Mouse (Mus musculus): ENCODE data around the gene Unc80.
A peak's percentile ranks its signal among the peaks of the same experiment; 100 is the strongest.

Unc80 gene

DNA sequence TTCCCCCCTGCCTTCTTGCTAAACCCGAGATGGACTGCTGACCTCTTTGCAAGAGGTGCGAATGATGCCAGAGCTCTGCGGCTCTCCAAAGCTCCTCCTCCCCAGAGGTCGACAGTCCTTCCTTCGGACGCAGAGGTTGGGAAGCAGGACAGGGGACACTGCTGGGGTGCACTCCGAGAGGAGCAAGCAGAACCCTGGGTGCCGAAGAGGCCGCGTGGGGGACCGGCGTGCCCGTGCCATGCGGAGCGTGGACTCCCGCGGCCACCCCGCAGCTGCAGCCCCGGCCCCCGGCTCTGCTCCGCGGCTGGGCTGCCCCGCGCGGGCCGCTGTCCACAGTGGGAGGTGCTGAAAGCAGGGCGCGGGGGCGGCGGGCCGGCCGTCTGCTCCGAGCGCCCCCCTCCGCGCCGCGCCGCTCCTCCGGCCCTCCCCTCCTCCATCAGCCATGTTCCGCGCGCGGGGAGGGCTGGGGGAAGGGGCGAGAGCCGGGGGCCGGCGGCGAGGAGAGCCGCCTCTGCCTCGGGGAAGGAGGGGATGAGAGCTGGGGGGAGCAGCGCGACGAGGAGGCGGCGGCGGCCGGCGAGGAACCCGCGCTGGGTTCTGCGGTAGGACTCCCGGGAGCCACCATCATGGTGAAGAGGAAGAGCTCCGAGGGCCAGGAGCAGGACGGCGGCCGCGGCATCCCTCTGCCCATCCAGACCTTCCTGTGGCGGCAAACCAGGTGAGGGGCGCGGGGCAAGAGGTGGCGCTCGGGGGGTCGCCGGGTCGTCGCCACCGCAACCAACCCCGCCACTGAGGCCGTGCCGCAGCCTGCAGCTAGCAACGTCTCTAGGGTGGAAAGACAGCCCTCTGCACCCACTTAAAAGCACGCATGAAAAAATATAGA is at the start of gene Unc80:
Gene Unc80 (plus strand): TSS at position 547 of the 883 bp plus-strand sequence.
- DNase-seq, result peak; percentile 73 to 83

DNA sequence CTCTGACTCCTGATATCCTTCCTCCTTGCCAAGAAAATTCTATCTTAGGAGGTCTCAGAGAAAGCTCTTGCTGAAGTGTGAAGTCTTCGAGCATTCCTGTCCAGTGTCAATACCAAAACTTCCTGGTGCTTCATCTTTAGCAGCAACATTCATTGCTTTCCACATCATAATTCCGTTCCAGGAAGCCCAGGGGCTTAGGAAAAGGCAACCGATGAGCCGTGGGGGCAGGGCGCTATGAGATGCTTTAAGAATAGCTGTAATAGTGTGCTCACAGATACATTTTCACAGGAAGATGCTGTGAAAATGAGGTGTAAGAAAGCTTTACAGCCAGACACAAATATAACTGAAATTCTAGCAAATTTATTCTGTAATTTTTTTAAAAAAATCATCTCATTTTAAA is 42.1 kb upstream of the Unc80 start:
- no peak for DNase-seq

DNA sequence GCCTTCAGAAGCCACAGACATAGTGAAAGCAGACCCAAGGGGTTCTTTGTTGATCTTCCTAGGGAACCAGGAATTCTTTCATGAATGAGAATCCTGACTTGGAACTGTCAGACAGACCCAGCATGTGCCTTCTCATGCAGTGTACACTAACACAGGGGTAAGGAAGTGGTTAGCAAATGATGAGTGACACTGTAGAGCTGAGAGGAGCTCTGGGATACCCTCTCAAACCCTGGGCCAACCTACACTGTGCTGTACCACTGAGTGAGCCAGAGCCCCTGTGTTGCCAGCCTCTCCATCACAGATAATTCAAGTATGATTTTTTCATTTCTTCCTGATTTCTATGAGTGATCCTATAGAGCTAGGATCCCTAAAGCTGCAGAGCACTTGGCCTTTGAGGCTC is 37.2 kb upstream of the Unc80 start:
- no peak for DNase-seq

DNA sequence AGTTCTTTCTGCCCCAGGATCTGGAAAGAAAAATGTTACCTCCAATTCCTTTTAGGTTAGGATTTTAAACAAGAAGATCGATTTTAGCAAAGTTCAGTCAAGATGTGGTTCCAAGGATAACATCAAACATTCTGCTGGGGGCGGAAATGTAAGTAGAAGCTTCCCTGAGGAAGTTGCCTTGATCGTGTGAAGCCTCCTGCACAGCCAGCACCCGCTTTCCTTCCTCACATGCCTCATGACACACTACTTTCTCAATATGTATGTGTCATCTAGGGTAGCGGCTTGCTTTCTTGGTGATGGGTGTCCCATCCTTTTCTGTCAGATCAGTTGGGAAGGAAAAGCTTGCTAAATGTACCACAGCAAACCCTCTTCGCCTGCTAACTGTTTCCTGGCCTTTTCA is 36.7 kb upstream of the Unc80 start:
- no peak for DNase-seq

DNA sequence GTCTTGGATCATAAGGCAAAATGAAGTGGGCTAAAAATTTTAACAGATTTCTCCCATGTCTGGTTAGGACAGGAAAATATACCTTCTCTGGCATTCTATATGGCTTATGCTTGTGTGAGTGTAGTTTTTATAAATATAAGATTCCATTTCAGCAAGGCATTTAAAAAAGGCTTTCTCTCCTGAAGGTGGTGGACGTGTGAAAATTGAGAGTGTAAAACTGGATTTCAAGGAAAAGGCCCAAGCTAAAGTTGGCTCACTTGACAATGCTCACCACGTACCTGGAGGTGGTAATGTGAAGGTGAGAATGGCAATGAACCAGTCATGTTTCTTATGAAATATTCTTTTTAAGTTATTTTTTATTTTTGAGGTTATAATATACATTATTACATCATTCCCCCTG is 30.1 kb upstream of the Unc80 start:
- DNase-seq, result no peak

DNA sequence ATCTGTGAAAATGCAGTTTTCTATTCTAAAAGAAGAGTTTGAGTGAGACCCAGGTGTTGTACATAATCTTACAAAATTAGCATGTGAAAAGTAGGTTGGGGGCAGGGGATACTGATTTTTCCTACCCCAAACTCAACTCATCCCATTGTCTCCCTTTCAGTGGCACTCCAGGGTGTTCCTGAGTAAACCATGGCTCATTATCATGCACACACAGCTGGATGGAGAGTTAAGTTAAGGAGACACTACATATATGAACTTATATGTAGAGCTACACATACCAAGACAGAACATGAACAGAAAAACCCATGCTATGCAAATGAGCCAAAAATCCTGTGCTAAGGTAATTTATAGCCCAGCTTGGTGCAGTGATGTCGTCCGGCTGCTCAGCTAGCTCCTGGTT is 25.2 kb upstream of the Unc80 start:
- DNase-seq, result no peak

DNA sequence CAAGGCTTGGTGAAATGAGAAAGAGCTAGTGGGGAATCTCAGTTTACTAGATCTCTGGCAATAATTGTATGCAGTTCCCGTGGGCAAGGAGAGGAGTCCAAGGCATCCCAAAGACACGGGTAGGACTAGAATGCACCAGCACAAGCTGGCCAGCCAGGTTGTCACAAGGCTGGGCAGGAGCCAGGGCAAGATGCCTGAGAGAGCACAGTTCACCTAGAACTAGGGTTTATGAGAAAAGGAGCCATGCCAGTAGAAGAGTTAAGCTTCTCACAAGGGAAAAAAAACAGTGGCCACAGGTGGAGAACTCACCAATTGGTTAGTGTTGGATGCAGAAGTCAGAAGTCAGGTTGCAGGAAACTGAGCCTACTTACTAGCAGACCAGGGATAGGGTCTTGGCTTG is 18.7 kb upstream of the Unc80 start:
- no peak for DNase-seq

DNA sequence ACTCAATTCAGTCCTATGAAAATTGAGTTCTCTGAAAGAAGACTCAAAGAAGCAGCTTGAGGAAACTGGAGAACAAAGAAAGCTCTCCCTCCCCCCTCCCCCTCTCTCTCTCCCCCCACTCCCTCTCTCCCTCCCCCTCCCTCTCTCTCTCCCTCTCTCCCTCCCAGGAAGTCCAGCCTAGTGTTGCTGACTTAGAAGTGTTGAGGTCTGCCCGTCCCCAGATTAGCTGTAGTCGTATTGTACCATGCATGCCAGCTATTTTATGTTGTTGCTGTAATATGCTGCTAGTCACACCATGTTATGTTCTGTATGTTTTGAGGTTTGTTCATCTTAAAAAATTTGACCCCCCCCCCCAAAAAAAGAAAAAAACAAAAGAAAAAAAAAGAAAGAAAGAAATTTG is 11.6 kb upstream of the Unc80 start:
- no peak for DNase-seq

DNA sequence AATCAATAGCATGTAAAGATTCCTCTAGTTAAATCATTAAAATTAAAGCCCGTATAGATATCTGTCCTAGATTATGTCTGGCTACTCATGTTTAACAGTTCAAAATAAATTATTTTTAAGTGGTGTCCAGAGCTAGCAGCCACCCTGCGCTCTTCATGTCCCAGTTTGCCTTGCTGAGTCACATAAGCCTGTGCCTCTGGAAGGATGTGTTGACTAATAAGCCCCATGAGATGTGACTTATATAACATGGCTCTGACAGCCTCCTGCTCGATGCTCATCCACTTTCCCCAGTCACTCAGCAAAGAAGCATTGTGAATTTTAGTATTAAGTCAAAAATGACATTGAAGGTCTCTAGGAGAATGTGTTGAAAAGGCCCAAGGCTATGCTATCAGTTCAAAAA is 10.4 kb upstream of the Unc80 start:
- DNase-seq, result no peak

DNA sequence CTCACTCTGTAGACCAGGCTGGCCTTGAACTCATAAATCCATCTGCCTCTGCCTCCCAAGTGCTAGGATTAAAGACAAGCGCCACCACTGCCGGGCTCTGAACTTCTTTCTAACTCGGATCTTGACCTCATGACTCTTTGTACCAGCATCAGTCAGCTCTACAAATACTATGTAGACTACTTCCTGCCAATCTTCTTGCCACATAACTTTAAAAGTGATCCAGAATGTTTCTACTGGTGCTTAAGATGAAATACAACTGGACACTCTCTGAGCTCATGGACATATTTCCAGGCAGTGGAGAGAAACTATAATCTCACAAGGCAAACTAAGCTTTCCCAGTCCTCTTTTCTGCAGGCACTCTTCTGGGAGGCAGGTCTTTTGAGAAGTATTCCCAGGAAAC is 8.8 kb upstream of the Unc80 start:
- no peak for DNase-seq

DNA sequence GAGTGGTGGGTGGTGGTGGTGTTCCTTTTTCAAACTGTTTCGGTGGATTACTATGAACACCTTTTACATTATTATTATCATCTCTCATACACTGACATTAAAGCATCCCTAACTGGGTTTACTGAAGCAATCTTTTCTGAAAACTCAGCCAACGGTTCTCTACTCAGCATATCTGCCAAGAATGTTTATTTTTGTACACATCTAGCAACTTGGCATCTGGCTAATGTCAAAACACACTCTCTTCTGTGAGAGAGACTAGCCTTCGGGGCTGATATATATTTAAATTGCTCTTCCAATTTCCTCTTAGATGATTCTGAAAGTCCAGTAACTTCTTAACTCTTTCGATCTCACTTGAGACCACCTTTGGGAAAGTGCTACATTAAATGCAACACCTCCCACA is 7.3 kb upstream of the Unc80 start:
- no peak for DNase-seq

DNA sequence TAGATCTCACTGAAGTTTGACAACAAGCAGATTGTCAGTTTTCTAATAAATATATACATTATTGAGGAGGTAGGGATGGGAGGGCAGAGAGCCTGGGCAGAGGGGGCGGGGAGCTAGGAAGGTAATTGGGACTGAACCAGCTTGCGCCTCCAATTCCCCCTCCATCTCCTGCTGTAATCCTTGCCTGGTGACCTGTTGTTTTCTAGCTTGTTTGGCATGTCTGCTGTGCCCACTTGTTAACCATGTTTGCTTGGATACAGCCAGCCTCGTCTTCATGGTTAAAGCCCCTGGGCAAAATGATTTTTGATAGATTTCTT is 495 bp downstream of the Unc80 start:
- DNase-seq, result peak; percentile 68 to 70

DNA sequence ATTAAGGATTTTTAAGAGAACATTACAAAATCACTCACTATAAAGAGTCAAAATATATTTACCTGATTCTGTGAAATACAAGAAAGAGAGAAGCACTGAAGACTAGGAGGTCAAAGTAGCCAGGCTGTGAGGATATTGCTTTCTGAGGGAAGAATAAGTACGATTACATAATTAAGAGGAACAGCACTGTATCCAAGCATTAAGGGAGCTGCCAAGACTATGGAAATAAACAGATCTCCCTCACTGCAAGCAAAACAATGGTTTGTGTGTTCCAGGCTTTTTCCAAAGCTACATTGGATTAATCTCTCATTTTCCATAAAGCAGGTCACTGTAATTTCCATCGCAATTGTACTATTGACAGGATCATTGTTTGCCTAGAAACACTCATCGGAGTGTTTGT is 14.6 kb downstream of the Unc80 start:
- DNase-seq, result no peak

DNA sequence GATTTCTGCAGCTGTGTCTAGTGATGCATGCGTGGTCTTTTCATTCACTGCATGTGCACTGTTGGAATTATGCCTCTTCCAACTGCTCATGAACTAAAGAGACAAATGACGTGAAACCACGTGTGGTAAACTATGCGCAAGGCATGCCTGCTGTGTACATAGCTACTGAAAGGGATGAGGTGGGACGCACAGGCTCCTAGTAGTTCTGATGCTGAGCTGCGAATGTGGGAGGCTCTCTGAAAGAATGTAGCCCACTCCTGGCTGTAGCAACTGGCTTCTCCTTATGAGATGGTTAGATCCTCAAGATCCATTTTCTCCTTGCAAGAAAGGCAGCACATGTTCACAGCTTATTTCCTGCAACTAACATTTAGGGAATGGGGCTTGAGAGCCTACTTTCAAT is 24.9 kb downstream of the Unc80 start:
- no peak for DNase-seq

DNA sequence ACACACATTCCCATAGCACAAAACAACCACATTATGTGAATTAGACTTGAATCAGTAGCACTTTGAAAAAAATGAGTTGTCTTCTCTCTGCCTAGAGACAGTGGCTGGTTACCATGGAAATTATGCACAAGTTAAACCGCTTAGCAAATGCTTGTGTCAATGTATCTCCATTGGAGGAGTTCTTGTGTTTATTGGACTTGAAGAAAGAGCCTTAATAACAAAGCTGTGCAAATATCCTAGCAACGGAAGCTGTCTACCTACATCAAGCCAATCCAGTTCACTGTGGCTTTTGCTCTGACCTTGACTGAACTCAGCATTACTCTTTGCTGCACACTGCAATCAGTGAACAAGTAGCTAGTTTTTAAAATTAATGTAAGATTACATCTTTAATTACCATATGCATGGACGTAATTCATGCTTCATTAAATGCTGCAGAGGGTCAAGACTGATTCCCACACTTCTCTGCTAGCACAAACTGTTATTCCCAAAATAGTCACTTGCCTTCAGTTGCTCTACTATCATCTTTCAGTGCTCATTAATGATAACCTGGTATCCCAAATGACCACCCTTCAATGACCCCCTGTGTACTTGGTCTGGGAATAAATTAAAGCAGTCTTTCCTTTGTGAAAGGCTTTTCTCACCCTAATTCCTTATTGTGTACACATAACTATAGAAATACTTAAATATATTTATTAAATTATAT is 27.3 kb downstream of the Unc80 start:
- DNase-seq, result no peak

DNA sequence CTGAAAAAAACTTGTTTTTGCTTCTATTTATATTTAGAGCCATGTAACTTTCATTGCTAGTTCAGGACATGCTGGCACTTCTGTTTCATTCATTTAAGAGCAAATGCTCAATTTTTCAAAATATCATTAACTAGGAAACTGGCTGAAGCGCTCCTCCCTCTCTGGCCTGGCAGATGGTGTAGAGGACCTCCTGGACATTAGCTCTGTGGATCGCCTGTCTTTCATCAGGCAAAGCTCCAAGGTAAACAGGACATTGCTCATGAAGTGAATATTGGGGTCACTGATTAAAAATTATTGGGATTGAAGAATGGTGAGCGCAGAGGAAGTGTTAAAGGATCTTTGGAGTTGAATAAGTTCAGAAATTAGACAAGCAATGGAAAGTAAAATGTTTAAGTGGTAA is 82.6 kb downstream of the Unc80 start:
- peak; percentile 45 to 47 for DNase-seq

DNA sequence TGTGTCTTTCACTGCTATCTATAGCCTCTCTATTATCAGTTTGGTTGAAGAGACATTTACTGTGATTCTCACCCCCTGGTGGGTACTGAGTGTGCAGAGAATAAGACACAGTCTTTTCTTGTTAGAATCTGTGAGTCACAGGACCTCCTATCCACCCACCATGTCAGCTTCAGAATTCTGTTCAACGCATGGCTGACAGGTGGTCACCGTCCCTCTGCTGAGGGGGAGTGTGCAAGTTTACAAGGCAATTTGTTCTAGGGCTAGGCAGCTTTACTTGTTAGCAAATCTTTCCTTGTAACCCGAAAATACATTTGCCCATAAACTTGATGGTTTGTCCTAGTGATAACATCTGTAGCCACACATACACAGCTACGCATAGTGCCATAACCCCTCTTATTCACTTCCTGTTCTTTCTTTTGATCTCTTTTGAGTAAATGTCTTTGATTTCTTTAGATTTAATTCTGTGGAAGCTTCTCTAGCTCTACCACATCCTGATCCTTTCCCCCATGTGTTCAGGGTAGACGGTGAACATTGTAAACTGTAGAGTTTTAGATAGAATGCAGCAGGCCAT is 84.3 kb downstream of the Unc80 start:
- no peak for DNase-seq

DNA sequence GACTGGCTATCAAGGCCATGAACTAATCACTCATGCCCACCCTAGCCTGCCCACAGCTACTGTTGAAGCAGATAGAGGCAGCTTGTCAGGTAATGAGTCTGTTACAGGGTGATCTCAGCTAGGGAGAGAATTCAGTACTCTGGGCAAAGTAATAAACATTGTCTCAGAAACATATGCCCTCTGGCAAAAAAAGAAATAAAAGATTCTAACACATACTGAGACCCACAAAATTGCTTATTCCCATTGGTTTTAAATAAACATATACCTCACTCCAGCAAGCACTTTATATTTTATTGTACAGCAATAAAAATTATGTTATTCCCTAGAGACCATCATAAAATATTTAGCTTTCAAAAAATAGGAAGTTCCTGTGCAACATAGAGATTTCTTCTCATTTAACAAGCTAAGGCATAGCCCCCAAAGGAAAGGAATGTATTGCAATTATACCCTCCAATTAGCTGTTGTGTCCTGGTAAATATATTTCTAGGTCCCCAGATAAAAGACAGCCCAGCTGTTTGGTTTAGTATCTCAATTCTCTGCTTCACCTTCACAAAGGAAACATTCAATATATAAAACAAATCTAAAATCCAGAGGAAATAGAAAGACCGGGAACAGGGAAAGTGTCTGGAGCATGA is 93.6 kb downstream of the Unc80 start:
- DNase-seq, result no peak

DNA sequence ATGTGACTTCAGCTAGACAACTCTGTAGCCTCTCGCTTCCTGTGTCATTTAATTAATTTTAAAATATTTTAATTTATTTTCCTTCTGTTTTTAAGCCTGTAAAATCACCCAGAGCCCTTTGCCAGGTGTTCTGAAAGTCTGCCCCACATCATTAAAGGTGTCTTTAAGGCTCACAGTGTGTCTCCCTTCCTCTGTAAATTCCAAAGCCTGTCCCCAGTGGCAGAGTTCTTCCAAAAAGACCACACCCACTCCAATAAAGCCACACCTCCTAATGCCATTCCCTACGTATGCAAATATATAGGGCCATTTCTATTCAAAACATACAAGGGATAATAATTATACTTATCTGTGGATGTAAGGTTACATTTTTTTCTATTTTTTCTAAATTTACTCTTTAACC is 94.2 kb downstream of the Unc80 start:
- DNase-seq, result no peak

DNA sequence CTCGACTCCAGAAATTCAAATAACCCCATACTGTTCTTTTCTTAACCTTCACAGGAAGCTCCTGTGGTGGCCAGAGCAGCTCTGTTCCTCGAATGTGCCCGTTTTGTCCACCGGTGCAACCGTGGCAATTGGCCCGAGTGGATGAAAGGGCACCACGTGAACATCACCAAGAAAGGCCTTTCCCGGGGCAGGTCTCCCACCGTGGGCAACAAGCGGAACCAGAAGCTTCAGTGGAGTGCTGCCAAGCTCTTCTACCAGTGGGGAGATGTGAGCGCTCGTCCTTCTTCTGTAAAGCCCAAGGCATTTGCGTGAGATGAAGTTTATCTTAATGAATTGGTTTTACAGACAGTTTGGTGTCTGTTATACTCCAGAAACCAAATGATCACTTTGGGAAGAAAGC is 101.6 kb downstream of the Unc80 start:
- DNase-seq, result peak; percentile 13 to 22

DNA sequence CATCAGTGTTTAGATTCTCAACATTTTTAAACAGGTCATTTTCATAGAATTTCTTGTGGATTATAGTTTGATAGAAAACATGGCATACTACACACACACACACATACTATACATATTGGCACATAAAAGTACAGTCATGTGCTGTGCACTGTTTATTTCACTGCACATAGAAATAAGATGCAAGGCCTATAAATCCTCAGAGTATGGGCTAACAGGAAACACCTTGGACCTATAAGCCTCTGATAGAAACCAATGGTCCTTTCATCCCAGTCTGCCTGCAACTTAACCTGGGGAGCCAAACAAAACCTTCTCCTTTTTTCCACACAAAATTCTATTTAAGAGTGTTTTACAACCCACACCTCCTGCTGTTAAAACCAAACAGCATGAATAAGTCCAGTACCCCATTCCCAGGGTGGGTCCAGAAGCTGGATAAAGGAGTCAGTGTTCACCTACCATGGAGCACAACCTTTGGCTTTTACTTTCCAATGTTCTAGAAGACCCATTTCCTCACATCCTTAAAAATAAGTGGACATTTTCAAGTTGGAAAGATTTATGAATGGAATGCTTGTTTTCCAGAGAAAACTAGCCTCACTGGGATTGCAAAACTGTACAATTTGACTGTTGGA is 129.1 kb downstream of the Unc80 start:
- no peak for DNase-seq

DNA sequence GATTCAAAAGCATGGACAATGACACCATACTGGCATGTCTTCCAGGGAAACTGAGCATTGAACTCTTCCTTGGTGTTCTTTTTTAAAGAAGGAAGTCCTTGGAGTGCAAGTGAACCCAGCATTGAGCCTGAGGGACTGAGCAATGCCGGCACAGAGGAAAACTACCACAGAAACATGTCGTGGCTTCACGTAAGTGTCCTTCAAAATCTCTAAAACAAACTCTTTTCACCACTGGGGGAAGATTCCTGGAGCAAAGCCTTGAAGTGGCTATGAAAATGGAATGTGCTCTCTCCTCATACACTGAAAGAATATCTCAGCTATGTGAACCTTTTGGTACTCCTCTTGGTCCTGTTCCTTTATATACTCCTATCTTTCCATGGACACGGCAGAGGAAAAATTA is 140.1 kb downstream of the Unc80 start:
- no peak for DNase-seq

DNA sequence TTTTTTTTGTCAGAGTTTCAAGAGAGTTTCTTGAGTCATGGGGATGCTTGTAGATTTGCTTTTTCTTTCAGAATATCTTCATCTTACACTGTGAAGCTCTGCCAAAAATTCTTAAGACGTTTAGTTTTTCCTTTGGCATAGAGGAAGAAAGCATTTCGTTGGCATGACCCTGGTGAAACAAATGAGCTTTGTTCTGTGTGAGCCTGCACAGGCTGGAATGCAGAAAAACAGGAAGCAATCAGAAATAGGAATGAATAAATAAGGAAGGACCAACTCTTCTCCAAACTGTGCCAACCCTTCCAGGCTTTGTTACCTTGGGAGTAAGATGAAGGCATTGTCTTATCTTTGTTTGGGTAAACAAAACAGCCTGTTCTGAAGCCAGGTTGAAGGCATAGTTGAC is 149.0 kb downstream of the Unc80 start:
- DNase-seq, result no peak
